Mouse (Mus musculus) stomach, embryonic 16.5 days (tissue): Measurements from ENCODE around the gene Mr1. TPM values are rescaled to one million over a fixed set of nuclear protein-coding genes. Genes with fewer than 3 reads are reported as not detected.

Experiments
- ATAC-seq: fragments of 200-750 bp; cut with Nextera tagmentation; 2 replicates; pipeline ENCODE4 v1.8.0; 2017; ENCODE audit warnings: moderate number of reproducible peaks, moderate TSS enrichment; ENCODE audit not compliant: insufficient read depth, low FRiP score
- H3K27ac ChIP-seq: fragments of 300-500 bp; sonication (generic); 2 replicates; pipeline ENCODE4 v1.5.1; 2014; ENCODE audit warnings: low read length
- H3K27me3 ChIP-seq: fragments of 300-500 bp; sonication (generic); 2 replicates; pipeline ENCODE4 v1.6.1; 2014; ENCODE audit warnings: low read length, control low read depth, mixed read lengths; ENCODE audit not compliant: control insufficient read depth, insufficient read depth
- H3K36me3 ChIP-seq: fragments of 300-500 bp; sonication (generic); 2 replicates; pipeline ENCODE4 v1.6.1; 2014; ENCODE audit warnings: low read length; ENCODE audit not compliant: control insufficient read depth, insufficient read depth
- H3K4me1 ChIP-seq: fragments of 300-500 bp; sonication (generic); 2 replicates; pipeline ENCODE4 v1.6.1; 2014; ENCODE audit warnings: low read length, control low read depth, mixed read lengths; ENCODE audit not compliant: control insufficient read depth, insufficient read depth
- H3K4me2 ChIP-seq: fragments of 300-500 bp; sonication (generic); 2 replicates; pipeline ENCODE4 v1.6.1; 2014; ENCODE audit warnings: low read depth, low read length, mixed read lengths
- H3K4me3 ChIP-seq: fragments of 300-500 bp; sonication (generic); replicated peaks from 2 replicates; pipeline ENCODE4 v1.5.1; 2014; ENCODE audit warnings: mild to moderate bottlenecking, low read length
- H3K9ac ChIP-seq: fragments of 300-500 bp; sonication (generic); 2 replicates; pipeline ENCODE4 v1.6.1; 2014; ENCODE audit warnings: low read length
- H3K9me3 ChIP-seq: fragments of 300-500 bp; sonication (generic); replicated peaks from 2 replicates; pipeline ENCODE4 v1.6.1; 2016; ENCODE audit warnings: low read length, control low read depth; ENCODE audit not compliant: control insufficient read depth
- WGBS: fragments of 180-500 bp; shearing (Covaris S2); extraction: QIAGEN DNeasy Blood & Tissue Kit; methylation state at CpG from one replicate; pipeline ENCODE4 v1.1.7; 2014; 5-methylcytosine and 5-hydroxymethylcytosine counted together
- polyA plus RNA-seq: library from polyadenylated mRNA; unstranded; fragments of >200 nt; fragmentation: Nextera tagmentation; extraction: Ambion mirVana; gene quantifications from 2 replicates; pipeline ENCODE4 v1.2.1, GENCODE M21; 2015

Mr1 gene
- polyA plus RNA-seq, 1 experiment from 2014 or later, result 9.1 TPM

DNA sequence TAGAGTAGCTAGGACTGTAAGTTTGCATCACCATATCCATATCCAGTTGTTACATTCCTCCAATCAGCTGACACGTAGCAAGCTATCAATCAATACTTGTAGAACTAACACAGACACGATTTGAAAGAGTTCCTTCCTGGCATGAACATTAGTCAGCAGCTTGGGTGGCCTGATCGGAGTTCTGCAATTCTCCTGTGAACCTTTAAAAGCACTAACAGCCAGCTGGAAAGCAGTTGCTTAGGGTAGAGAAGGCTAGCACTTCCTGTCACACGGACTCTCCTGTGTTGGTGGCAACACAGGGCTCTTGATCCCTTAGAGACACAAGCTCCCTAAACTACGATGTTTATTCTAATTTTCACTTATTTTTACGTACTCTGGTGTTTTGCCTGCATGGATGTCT lies 994 bp downstream of the Mr1 start:
- H3K27ac ChIP-seq, result peak overlapping the region; percentile 68
- WGBS, result 27% methylated on average over 6 of the region's 6 CpGs
- peak overlapping the region; percentile 66 for H3K9ac ChIP-seq
- no peaks in the 10 kb centered on the region for H3K9me3 ChIP-seq
- H3K4me2 ChIP-seq, result peak overlapping the region; percentile 52
- H3K4me1 ChIP-seq, result peaks cover 10% of the 10 kb centered on the region; the same call in 1 of the 2 replicates
- ATAC-seq, result peak; percentile 41
- H3K36me3 ChIP-seq, result no peaks in the 10 kb centered on the region
- peak overlapping the region; percentile 44 for H3K4me3 ChIP-seq
- H3K27me3 ChIP-seq, result no peaks in the 10 kb centered on the region

DNA sequence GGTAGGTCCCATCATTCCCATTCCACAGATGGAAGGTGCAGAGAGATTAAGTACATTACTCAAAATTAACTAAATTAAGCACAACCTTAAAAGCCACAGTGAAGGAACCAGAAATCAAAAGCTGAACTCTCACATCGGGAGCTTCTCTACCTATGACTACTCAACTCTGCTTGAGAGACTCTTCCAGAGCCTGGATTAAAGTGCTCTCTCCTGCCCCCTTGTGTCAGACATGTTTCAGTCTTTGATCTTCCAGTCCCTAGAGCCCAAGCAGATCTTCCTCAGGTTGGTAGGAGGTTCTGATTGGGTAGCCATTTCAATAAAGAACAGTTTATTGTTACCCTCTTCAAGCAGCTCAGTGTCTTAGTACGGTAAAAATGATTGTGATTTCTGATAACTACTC lies 6.5 kb downstream of the Mr1 start:
- H3K4me3 ChIP-seq, result no peak overlapping the region
- 72% methylated on average over 2 of the region's 2 CpGs for WGBS
- H3K4me2 ChIP-seq, result no peak overlapping the region
- no peaks in the 10 kb centered on the region; the same call in 1 of the 2 replicates for H3K4me1 ChIP-seq
- H3K9me3 ChIP-seq, result no peaks in the 10 kb centered on the region
- H3K27ac ChIP-seq, result no peak overlapping the region
- H3K36me3 ChIP-seq, result no peaks in the 10 kb centered on the region
- H3K27me3 ChIP-seq, result no peaks in the 10 kb centered on the region
- no peak overlapping the region for H3K9ac ChIP-seq
- ATAC-seq, result no peak

GRCm38 (mm10) chr1:155138795-155139194 lies 7.8 kb downstream of the Mr1 start:
- no peaks in the 10 kb centered on the region for H3K36me3 ChIP-seq
- 70% methylated on average over 7 of the region's 7 CpGs for WGBS
- peak overlapping the region; percentile 68 for H3K27ac ChIP-seq
- no peak overlapping the region for H3K9ac ChIP-seq
- H3K9me3 ChIP-seq, result no peaks in the 10 kb centered on the region
- H3K4me3 ChIP-seq, result no peak overlapping the region
- H3K4me1 ChIP-seq, result no peaks in the 10 kb centered on the region; the same call in 1 of the 2 replicates
- no peaks in the 10 kb centered on the region for H3K27me3 ChIP-seq
- no peak; the same call in 1 of the 2 replicates for ATAC-seq
- H3K4me2 ChIP-seq, result no peak overlapping the region

- Histone ChIP-seq H3K9ac (no peak overlapping the region), H3K27me3 (no peaks in the 10 kb centered on the region), H3K4me1 (no peaks in the 10 kb centered on the region; the same call in 1 of the 2 replicates), H3K36me3 (0 out of 2 replicates have a peak, but pooled peaks cover 3% of the 10 kb centered on the region), H3K4me2 (no peak overlapping the region), H3K9me3 (no peaks in the 10 kb centered on the region), H3K27ac (no peak overlapping the region), H3K4me3 (no peak overlapping the region)
- no peak for ATAC-seq
- 41% methylated on average over 8 of the region's 8 CpGs for WGBS
Measured at GRCm38 (mm10) chr1:155134866-155135265, 11.7 kb downstream of the Mr1 start.

DNA sequence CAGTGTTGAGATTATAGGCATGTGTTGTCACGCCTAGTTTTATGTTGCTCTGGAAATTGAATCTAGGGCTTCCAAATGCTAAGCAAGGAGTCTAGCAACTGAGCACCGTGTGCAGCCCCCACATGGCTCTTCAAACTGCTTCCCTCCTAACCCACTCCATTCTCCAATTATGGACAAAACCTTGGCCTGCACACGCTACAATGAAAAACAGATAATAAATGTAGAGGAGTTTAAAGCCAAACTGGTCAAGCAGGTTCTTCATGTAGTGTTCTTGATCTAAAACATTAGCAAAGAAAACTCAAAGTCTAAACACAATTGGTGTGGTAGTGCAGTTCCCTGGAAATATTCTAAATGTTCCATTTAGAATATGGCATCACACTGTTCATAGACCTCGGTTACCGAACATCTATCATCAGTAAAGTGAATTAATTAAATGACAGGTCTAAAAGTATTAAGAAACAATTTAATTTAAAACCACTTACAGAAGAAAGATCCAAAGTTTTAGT lies 19.1 kb downstream of the Mr1 start:
- H3K9me3 ChIP-seq, result no peaks in the 10 kb centered on the region
- no peak overlapping the region for H3K4me2 ChIP-seq
- no peak overlapping the region for H3K27ac ChIP-seq
- no peak overlapping the region for H3K9ac ChIP-seq
- no peak for ATAC-seq
- 70% methylated on average over 5 of the region's 5 CpGs for WGBS
- H3K4me3 ChIP-seq, result no peak overlapping the region
- H3K27me3 ChIP-seq, result no peaks in the 10 kb centered on the region
- H3K36me3 ChIP-seq, result 0 out of 2 replicates have a peak, but pooled peaks cover 3% of the 10 kb centered on the region
- H3K4me1 ChIP-seq, result peaks cover 6% of the 10 kb centered on the region; the same call in 1 of the 2 replicates

GRCm38 (mm10) chr1:155126716-155127115 lies 19.9 kb downstream of the Mr1 start:
- no peak for ATAC-seq
- 0 out of 2 replicates have a peak, but pooled peaks cover 3% of the 10 kb centered on the region for H3K36me3 ChIP-seq
- no peak overlapping the region for H3K9ac ChIP-seq
- no peaks in the 10 kb centered on the region for H3K9me3 ChIP-seq
- no peak overlapping the region for H3K4me3 ChIP-seq
- no peak overlapping the region for H3K4me2 ChIP-seq
- WGBS, result 66% methylated on average over 5 of the region's 5 CpGs
- no peaks in the 10 kb centered on the region for H3K27me3 ChIP-seq
- H3K4me1 ChIP-seq, result peaks cover 6% of the 10 kb centered on the region; the same call in 1 of the 2 replicates
- no peak overlapping the region for H3K27ac ChIP-seq

DNA sequence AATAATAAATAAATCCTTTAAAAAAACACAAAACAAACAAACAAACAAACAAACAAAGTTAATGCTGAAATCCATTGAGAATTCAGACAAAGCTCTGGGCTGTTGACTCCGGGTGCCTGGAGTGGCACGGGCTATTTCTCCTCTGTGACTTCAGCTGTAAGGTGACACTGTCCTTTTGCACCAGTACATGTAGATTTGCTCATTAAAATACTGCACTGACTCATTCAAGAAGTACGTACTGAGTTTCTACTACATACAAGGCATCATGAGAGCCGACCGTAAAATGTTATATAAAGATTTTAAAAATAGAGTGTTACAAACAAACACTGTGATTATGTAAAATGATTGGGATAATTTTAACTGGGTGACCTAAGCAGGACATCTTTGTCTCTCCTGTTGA lies 22.2 kb downstream of the Mr1 start:
- no peak for ATAC-seq
- Histone ChIP-seq H3K4me3 (no peak overlapping the region), H3K4me2 (no peak overlapping the region), H3K9me3 (no peaks in the 10 kb centered on the region), H3K4me1 (peaks cover 6% of the 10 kb centered on the region; the same call in 1 of the 2 replicates), H3K36me3 (no peaks in the 10 kb centered on the region), H3K27ac (no peak overlapping the region), H3K27me3 (no peaks in the 10 kb centered on the region), H3K9ac (no peak overlapping the region)
- WGBS, result 96% methylated on average over 5 of the region's 5 CpGs

GRCm38 (mm10) chr1:155121977-155122939 lies 24.4 kb downstream of the Mr1 start:
- no peaks in the 10 kb centered on the region for H3K27me3 ChIP-seq
- WGBS, result 74% methylated on average over 21 of the region's 21 CpGs
- H3K4me2 ChIP-seq, result no peak overlapping the region
- H3K9ac ChIP-seq, result no peak overlapping the region
- H3K4me3 ChIP-seq, result no peak overlapping the region
- H3K9me3 ChIP-seq, result no peaks in the 10 kb centered on the region
- ATAC-seq, result no peak
- H3K36me3 ChIP-seq, result no peaks in the 10 kb centered on the region
- peaks cover 6% of the 10 kb centered on the region; the same call in 1 of the 2 replicates for H3K4me1 ChIP-seq
- H3K27ac ChIP-seq, result no peak overlapping the region

GRCm38 (mm10) chr1:155119719-155120118 lies 26.9 kb downstream of the Mr1 start:
- no peaks in the 10 kb centered on the region for H3K27me3 ChIP-seq
- no peak overlapping the region for H3K27ac ChIP-seq
- no peak for ATAC-seq
- H3K4me2 ChIP-seq, result no peak overlapping the region
- no peaks in the 10 kb centered on the region for H3K9me3 ChIP-seq
- H3K4me1 ChIP-seq, result no peaks in the 10 kb centered on the region
- no peak overlapping the region for H3K4me3 ChIP-seq
- WGBS, result 61% methylated on average over 1 of the region's 1 CpGs
- no peaks in the 10 kb centered on the region for H3K36me3 ChIP-seq
- no peak overlapping the region for H3K9ac ChIP-seq
